Mouse (Mus musculus): ENCODE measurements around the gene Mia3.

DNA sequence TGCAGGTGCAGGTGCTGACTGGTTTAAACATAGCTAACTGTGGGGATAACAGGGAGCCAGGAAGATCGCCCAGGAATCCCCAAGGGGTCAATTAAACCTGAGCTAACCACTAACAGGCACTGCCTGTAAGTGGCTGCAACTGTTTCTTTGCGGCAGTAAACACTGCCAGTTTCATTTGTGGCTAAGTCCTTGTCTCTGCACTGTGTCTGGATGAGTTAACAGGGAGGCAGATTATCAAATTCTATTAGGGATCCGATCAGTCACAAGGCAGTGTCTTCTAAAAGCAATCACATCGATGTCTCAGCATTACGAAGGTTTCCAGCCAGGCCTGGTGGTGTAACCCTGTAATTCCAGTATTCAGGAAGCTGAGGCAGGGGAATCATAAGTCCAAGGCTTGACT is 3.0 kb downstream of the Mia3 start:
- TF ChIP-seq POLR2A (IDR thresholded peaks at IDR 0.05; ENCODE audit: low read depth, low read length) (no peak), CTCF (conservative IDR thresholded peaks at IDR 0.05; ENCODE audit: insufficient read depth, insufficient read length, low read depth, low read length) (no peak)
